Mouse (Mus musculus): ENCODE data around the gene Cypt12. TPM values are rescaled to one million over a fixed set of nuclear protein-coding genes. Genes with fewer than 3 reads are reported as not detected.

Gene Cypt12
- not detected in 2 replicates for polyA plus RNA-seq (2015; fragmentation: Nextera tagmentation; extraction: Ambion mirVana)

- H3K9me3 ChIP-seq (replicated peaks), result no peaks in the 10 kb centered on the region
- no peak within 1 kb of the TSS for H3K4me3 ChIP-seq (replicated peaks)
- H3K27ac ChIP-seq (replicated peaks), result no peak within 1 kb of the TSS
- 78% methylated on average over 13 of the region's 13 CpGs for WGBS (ENCODE audit: insufficient replicate concordance)
- H3K9ac ChIP-seq, result no peak within 1 kb of the TSS
- no peaks in the 10 kb centered on the region for H3K4me1 ChIP-seq (replicated peaks)
- ATAC-seq (ENCODE audit: insufficient read depth), result no peak
- H3K4me2 ChIP-seq, result no peak within 1 kb of the TSS
- no peaks in the 10 kb centered on the region for H3K36me3 ChIP-seq (replicated peaks)
- H3K27me3 ChIP-seq, result no peaks in the 10 kb centered on the region
Observed at GRCm38 (mm10) chr3:17948299-17948698, at the start of gene Cypt12. TSS of gene Cypt12 (plus strand) at chr3:17948410.

- ATAC-seq (ENCODE audit: insufficient read depth), result no peak
- Histone ChIP-seq H3K4me3 (replicated peaks) (no peak overlapping the region), H3K9me3 (replicated peaks) (no peaks in the 10 kb centered on the region), H3K36me3 (replicated peaks) (no peaks in the 10 kb centered on the region), H3K4me2 (no peak overlapping the region), H3K27ac (replicated peaks) (no peak overlapping the region), H3K4me1 (replicated peaks) (no peaks in the 10 kb centered on the region), H3K27me3 (no peaks in the 10 kb centered on the region), H3K9ac (no peak overlapping the region)
Observed at GRCm38 (mm10) chr3:17913796-17914195, 34.4 kb upstream of the Cypt12 start.

- whole genome bisulfite sequencing (ENCODE audit: insufficient replicate concordance), result 57% methylated on average over 2 of the region's 2 CpGs
- no peak for ATAC-seq (ENCODE audit: insufficient read depth)
Observed at GRCm38 (mm10) chr3:17940206-17940605, 8.0 kb upstream of the Cypt12 start.

More at GRCm38 (mm10) chr3:17940206-17940605, 8.0 kb upstream of the Cypt12 start:
- H3K27ac ChIP-seq (replicated peaks), result no peak overlapping the region
- no peak overlapping the region for H3K4me3 ChIP-seq (replicated peaks)
- no peaks in the 10 kb centered on the region for H3K36me3 ChIP-seq (replicated peaks)
- no peaks in the 10 kb centered on the region for H3K9me3 ChIP-seq (replicated peaks)
- no peaks in the 10 kb centered on the region for H3K27me3 ChIP-seq
- no peaks in the 10 kb centered on the region for H3K4me1 ChIP-seq (replicated peaks)
- no peak overlapping the region for H3K4me2 ChIP-seq
- H3K9ac ChIP-seq, result no peak overlapping the region
